Mouse (Mus musculus) layer of hippocampus, adult 9-11 months (tissue): ENCODE measurements around the gene Mob1a.
"Not testable (repeated sequence)": the region's sequence is repeated elsewhere in the genome, so short reads cannot be mapped to it uniquely, and the experiment has no call there.

Experiments
- DNase-seq: peaks from one replicate; pipeline ENCODE4 v3.0.0; 2022

Mob1a gene

DNA sequence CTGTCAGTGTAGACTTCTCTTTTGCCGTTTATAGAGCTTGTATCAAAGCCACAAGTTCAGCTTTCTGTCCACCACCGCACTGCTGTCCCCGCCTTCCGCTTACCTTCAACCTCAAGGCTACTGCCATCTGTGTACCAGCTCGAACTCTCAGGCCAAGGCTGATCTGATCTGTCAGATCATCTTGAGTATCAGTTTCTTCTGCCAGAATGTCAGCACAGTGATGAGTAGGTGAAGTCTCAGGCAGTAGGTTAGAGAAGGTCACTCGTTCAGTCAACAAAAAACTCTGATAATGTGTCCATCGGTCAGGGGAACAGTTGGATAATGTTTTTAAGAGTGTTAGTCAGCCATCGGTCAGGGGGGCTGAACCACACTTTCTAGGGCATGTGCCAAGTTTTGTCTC lies 19.5 kb downstream of the Mob1a start:
- DNase-seq: not testable (repeated sequence)

DNA sequence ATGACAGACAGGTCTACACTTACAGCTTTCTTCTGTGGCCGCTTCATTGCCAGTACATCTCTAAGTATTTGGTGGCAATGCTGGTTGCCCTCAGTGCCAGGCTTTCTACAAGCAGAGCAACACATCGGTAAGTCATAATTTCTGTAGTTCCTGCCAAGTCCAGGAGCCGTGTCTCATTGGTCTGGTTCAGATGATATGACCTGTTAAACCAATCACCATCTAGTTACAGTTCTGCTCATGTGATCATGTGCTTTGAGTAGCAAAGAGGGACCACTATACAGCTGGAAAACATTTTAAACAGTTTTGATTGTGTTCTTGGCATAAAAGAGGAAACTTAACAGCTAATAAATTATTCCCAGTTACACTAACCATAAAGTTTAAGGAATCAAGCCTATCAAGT lies 22.1 kb downstream of the Mob1a start:
- no peak for DNase-seq

DNA sequence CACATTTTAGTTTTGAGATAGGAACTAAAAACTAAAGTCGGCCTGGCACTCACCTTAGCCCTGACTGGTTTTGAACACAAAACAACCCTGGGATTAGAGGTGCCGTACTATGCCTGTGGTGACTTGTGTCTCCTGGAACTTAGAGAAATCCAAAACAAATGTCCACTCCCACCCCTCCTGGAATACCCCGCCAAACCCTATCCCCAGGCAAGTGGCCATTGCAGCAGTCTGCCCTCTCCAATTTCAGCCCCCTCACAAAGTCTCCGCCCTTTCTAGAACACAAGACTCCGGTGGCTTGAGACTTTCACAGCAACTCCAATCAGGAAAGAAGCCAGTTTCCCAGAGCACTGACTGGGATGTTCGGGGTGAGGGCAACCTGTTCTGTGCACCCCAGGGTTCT lies 23.1 kb downstream of the Mob1a start, which contains the start of gene Bola3:
Bola3 (plus strand) TSS at position 275 of the 400 bp plus-strand sequence.
- no peak for DNase-seq

DNA sequence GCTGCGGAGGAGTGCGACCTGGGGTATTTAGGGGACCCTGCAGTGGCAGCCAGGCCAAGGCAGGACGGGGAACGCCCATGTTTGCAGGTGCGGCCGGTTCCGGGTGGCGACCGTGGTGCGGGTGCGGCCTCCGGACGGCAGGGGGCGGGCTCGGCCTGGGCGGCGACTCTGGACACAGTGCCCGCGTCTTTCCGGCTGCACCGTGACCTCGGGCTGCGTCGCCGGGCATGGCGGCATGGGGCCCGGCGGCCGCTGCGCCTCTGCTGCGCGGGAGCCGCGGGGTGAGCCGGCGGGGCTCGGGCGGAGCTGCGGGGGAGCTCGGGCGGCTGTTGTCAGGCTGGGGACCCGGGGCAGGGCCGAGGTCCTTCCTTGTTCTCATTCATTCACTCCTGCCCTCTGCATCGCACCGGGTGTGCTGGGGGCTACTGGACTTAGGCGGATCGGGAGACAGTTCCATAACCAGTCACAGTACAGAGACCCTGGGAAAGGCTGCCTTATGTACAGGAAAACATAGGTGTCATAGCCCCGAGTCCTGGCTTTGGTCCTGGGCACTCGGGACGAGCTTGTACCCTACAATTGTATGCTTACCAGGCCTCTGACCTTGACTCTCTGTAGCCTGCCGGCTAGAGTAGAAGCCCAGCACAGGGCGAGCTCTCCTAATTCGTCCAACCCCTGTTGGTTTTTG lies 23.6 kb downstream of the Mob1a start:
- DNase-seq: peak; percentile 71

DNA sequence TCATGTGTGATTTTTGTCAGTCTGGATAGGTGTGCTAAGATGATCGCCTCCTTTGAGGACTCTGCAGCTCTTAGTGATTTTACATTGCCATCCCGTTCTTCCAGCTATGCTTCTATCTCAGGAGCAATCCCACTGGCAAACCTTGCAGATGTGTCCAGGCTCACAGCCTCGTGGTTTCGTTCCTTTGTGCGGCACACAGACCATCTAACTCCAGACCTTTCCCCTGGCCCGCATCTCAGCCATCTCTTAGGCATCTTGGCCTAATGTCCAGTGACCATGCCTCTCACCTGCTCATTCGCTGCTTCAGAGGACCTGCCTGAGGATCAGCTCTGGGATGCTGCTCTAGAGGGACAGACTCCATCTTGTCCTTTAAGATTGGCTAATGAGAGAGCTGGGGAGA lies 24.4 kb downstream of the Mob1a start:
- no peak for DNase-seq

DNA sequence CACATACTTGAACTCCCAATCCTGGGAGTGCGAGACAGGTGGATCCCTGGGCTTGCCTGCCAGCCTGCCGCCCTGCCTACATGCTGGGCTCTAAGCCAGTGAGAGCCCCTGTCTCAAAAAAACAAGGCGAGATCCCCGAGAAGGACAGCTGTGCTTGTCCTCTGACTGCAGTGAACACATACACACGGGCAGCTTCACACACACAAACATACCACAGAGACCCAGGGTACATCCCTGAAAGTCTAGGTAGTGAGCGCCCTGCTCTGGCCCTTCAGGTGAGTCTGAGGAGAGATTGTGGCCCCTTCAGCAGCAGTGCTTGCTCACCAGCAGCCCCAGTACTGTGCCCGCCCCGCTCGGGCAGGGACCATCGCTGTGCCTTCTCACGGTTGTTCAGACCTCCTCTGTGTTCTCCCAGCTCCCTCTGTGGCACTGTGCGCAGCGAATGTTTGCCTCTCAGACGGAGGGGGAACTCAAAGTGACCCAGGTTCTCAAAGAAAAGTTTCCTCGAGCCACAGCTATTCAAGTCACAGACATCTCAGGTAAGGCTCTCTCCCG lies 25.1 kb downstream of the Mob1a start:
- DNase-seq: no peak

DNA sequence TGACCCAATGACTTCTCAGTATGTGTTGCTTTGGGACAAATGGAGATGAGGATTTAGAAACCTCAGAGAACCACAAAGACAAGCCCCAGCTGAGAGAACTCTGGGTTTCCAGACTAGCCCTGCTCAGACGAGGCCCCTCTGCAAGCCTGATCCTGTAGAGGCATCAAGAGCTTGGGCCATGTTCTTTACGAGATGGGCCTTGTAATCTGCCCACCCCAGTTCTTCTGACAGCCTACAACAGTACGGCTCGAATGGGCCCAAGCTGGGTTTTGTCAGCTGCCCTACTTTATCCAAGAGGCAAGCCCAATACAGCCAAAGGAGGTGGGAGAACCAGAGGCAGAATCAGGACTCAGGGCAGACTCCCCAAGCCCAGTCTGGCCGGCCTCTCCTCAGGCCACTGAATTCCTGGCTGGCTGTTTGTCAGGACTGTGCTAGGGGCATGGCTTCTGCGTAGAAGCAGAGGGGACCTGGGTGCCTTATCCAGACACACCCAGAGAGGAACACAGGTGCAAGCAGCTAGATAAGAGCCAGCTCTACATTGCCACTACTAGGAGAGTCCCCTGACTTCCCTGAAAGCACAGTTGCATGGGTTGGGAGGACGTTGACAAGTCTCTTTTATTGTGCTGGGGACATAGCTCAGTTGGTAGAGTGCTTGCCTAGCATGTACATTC lies 25.8 kb downstream of the Mob1a start:
- no peak for DNase-seq

DNA sequence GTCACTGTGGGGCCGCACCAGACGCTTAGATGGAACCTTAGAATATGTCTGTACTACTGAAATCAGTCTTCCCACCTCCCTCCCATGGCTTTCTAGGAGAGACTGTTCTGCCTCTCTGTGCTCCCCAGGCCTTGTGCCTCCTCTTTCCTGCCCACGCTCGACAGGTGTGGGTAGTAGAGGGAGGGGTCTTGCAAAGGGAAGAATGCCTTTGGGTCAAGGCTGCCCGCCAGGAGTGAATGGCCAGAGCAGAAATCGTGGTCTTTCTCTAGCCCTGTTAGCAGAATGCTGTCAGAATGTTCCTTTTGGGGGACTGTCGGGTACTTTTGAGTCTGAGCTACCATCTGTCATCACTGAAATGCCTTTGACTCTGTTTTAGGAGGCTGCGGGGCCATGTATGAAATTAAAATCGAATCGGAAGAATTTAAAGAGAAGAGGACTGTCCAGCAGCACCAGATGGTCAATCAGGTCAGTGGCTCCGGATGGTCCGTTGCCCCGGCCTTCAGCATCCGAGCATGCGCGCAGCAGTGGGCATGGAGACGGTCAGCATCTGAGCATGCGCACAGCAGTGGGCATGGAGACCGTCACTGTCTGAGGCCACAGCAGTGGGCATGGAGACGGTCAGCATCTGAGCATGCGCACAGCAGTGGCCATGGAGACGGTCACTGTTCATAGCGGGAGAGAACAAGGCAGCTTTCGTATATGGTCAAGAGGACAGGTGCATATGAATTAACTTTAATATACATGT lies 27.0 kb downstream of the Mob1a start:
- no peak for DNase-seq

DNA sequence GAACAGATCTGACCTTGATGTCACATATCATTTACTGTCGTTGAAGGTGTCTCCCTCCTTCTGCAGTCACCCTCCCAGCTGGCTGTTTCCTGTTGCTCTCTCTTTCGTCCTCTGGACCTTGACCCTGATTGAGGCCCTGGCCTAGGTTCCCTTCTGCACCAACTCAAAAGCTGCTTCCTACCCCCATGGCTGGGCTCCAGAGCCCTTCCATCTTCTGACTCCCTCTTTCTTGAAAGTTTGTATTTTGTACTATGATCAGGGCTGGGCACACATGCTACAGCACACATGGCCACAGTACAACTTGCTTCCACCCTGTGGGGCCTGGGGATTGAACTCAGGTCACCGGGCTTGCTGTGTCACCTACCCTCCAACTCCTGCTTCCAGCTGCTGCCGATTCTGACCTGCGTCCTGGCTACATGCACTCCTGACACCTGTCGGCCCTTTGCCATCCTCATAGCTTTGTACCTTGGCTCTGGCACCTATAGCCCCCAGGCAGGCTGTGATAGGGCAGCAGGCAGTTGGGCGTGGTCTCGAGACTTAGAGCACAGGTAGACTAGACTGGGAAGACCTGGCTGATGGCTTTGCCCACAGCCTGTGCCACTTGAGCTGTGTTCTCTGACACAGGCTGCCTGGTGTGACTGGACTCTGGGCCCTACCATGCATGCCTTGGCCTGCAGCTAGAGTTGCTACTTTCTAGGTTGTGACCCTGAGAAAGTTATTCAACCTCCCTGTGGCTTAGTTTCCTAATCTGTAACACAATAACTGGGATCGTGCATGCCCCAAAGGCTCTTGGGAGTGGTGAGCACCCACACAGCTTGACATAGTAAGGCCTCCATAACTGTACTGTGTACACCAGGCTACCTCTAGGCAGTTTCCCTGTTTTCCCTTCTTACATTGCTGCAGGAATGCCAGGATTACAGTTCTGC lies 29.3 kb downstream of the Mob1a start:
- DNase-seq: no peak

DNA sequence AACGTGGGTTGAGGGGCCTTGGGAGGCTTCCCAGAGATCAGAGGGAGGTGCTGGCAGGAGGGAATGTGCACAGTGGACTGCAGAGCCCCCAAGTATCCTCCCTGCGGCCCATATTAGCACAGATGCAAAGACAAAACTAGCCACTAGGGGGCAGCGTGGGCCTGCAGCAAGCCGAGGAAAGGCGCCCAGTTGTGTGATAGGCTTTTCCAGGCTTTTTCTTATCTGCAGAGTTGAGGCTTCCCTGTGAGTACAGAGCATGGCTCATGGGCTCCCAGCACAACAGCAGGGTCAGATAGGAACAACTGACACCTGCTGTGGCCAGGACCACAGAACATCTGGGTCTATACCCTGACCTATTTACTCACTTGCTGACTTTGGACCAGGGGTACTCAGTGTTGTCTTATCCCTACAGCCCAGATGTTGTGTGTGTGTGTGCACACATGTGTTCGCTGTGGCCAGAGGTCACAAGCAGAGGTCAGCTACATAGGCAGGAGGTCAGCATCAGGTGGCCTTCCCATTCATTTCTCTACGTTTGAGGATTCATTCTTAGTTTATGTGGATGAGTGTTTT lies 30.8 kb downstream of the Mob1a start:
- peak; percentile 70 for DNase-seq

DNA sequence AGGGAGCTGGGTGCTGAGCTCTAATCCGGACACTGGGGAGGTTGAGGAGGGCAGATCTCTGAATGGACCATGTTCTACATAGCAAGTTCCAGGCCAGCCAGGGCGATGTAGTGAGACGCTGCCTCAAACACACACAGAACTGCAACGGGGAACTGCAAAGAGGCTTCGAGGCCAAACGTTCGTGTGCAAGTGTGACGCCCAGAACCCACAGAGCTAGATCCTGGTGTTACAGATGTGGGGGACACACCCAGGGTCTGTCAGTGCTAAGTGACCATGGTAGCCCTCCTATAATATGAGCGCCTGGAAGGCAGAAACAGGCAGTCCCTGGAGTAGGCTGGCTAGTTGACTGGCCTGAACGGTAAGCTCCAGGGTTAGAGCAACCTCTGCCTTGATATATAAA lies 31.6 kb downstream of the Mob1a start:
- no peak for DNase-seq

DNA sequence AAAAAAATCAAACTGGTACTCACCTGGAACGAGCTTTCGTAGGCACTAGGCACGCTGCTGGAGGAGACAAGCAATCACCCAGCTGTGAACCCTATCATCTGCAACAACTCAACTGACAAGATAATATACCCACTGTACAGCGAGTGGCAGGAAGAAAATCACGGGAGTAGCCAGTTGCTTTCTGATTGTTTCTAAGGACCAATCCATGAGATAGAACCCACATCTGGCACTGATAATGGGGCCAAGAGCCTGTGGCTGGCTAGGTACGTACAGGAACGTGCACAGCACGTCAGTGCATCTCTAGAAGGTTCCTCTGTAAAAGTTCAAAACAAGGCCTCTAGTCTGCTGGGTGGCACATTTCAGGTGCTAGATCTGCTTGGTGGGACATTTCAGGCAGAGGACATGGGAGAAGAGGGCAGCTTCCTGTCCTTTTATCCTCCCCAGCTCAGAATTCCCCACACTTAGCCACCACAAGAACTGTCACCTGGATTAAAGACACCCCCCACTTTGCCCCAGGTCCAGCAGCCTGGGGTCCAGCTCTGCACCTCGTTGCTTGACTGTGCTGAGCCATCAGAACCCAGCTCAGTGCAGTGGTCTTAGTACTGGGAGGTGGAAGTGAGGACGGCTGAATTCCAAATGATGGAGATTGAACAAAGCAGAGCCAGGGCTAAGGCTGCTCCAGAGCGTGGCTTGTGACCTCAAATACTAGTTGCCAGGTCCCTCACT lies 35.9 kb downstream of the Mob1a start:
- no peak for DNase-seq

DNA sequence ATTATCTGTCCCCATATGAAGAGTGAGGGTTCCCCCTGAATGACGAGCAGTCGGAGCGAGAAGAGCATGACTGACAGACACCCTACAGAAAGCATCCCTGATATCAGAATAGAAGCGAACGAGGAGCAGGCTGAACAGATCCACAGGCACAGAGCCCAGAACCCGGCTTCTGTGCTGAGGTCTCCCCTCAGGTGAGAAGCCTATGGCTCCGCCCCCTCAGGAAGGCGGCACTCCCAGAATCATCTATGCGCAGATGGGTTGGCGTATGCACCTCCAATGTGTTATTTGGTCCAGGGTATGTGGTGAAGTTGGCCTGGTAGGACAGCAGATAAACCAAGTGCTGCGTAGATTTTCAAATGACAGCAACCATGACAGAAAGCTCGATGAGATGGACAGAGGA lies 37.3 kb downstream of the Mob1a start:
- no peak for DNase-seq

DNA sequence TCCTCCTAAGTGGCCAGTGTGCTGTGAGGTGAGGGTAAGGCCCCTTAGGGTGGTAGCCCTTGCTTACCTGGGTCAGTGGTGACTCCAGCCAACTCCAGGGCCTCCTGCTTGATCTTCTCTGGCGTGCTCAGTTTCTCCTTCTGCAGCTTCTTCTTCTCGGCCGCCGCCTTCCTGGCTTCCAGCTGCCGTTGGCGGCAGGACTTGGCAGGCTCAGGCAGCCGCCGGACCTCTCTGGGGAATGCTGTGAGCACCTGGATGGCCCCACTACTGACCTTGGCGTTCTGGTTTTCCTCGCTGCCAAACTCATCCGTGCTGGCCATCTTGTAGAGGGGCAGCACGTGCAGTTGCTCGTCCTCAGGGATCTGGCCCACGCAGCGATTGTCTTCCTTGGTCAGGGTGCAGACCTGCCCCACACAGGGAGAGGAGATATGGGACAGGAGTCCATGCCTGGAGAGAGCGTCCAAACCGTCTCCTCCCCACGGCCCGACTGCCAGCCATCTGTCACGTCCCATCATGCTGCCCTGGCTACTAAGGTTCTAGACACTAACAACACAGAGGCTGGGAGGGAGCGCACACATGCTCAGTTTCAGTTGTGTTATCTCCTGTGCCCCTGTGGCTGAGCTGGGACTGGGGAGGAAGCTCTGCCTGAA lies 44.6 kb downstream of the Mob1a start:
- DNase-seq: no peak

DNA sequence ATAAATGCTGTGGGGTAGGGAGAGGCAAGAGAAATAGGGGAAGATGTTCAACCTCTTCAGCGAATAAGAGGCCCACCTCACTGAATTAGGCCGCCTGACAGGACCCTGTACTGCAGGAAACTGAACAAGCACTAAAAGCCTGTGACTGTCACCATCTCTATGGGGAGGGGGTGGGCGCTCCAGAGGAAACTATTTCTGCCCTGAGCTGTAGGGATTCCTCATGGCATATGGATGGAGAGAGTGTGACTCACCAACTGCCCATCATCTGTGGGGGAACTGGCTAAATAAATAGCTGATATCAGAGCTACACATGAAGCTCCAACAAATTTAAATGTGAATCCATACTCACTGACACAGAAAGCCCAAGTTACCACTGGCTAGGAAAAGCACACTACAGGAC lies 45.5 kb downstream of the Mob1a start:
- DNase-seq: no peak

DNA sequence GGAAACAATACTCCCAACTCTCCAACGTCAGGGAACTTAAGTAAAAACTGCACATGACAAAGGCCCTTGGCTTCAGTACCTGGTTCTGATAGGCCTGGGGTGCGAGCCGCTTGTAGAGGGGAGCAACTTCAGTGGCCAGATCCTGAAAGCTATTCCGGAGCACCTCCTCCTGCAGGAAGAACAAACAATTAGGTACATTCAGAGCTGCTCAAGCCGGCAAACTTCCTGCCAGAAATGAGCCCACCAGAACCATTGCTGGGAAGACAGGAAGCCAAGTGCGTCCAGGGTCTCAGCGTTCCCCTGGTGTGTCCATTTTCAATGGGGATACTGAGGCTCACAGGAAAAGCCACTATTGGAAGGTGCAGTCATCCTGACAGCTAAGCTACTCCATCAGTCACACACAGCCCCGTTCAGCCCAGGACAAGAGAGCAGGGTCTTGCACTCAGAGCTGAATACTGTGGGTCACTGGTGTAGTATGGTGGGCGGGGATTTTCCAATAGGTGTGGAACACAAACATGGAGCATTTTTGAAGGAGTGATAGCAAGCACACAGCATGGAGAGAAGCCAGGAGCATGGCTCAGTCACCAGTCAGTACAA lies 48.0 kb downstream of the Mob1a start:
- no peak for DNase-seq

DNA sequence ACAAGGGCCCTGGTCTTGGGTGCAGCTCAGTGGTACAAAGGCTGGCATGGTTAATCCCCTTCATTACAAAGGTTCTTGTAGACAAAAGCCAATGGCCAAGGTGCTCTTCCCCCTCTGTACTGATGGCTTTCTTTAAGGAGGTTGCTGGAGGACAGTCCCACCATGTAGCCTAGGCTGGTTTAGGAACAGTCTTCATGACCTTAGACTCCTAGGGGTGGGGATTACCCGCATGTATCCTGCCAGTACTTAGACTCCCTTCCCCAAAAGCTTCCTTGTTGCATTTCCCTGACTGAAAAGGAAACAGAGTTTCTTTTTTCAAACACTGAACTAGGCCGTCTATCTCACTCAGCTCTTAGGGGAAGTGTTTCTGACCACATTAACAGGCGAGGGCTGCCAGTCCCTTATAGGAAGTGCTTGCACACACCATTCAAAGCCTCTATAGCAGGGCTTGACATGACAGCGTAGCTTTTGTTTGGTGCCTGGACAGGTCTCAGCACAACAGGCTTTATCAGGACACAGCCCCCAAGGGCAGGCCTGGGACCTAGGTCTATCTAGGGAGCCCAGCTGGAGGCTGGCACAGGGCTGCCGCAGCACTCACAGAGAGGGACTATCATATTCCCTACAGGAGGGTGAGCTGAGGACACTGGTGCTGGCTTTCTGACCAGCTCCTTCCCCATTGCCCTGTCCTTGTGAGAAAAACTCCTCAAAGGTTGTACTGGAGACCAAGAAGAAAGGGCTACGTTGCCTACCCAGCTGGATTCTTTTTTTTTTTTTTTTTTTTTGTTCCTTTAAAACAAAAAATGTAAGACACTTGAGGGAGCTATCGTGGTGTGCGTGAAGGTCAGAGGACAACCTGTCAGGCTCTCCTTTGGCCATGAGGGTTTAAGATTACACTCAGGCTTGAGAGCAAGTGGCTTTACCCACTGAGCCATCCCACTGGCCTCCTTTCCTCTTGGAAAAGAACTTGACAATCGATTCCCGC lies 56.0 kb downstream of the Mob1a start:
- peak; percentile 38 for DNase-seq

DNA sequence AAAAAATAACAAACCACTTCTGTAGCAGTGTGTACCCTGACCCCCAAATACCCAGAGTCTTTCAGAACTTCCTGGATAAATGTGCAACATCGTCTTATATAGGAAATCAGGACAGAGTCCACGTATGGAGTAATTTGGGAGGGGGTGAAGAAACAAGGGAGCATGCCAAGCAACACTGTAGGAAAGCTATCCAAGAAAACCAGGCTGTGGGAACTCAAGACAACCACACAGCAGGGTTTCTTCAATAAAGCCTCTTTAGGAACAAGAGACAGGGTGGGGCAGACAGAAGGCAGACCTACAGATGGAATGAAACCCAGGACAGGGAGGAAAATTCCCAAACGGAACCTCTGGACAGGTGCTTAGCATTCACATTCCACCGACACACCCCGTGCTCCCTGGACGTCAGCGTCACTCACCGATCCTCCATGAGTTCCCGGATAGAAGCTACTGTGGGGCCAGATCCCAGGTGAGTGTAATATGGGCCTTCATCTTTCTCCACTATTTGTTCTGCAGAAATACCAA lies 59.8 kb downstream of the Mob1a start:
- no peak for DNase-seq

DNA sequence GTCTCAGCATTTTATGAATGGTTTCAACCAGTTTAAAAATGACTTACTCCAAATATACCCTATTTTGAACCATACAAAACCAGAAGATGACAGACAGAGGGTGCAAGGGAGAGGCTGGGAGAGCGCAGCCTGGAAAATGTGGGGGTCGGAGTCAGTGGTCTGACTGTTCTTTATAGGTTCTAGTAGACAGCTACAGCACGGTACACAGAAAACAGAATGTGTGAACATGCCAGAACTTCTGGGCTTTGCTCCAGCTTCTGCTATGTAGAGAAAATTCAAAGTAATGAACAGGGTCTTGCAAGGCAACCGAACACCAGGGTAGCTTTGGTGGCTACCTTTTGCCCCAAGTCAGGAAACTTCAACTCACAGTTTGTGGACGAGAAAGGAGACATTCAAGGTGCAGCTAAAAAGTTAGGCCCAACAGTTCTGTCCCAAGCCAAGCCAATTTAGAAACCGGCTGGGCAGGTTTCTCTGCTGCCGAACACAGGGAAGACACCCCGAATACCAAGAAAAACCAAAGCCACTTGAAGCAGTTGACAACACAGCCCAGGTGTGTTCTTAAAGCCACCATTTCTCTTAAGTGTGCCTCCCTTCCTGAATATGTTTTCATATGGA lies 66.5 kb downstream of the Mob1a start:
- peak; percentile 43 for DNase-seq
